Mouse (Mus musculus) embryonic fibroblast, embryonic 13.5 days (primary cell): ENCODE results near the gene Disp1. TPM values are rescaled to one million over a fixed set of nuclear protein-coding genes. Genes with fewer than 3 reads are reported as not detected.

Experiments used
- H3K27ac ChIP-seq: 2 replicates; pipeline ENCODE4 v1.5.1; 2012; ENCODE audit warnings: low read length, control low read depth, inconsistent platforms; ENCODE audit not compliant: insufficient read depth
- H3K4me1 ChIP-seq: 2 replicates; pipeline ENCODE4 v1.6.1; 2011; ENCODE audit warnings: low read length; ENCODE audit not compliant: control insufficient read depth, insufficient read depth
- H3K4me3 ChIP-seq: 2 replicates; pipeline ENCODE4 v1.5.1; 2011; ENCODE audit warnings: mild to moderate bottlenecking, control low read depth, low read length; ENCODE audit not compliant: insufficient read depth
- CTCF ChIP-seq: IDR thresholded peaks from 2 replicates; pipeline ENCODE4 v1.5.1; 2011; ENCODE audit warnings: mild to moderate bottlenecking, control low read depth, low read length, moderate library complexity, borderline replicate concordance; ENCODE audit not compliant: insufficient read depth
- POLR2A ChIP-seq: IDR thresholded peaks from 2 replicates; pipeline ENCODE4 v1.6.1; 2011; ENCODE audit warnings: low read depth, mild to moderate bottlenecking, control low read depth, low read length, moderate library complexity
- polyA plus RNA-seq: library from polyadenylated mRNA; stranded (reverse); fragments of >200 nt; gene quantifications from 2 replicates; pipeline ENCODE4 v1.2.4, GENCODE M21; 2011; ENCODE audit warnings: low read depth; ENCODE audit not compliant: missing spikeins, insufficient read length

Gene Disp1
- polyA plus RNA-seq, 1 experiment, result 25.3 TPM

GRCm38 (mm10) chr1:183140511-183141268, 80.6 kb downstream of the Disp1 start:
- H3K4me3 ChIP-seq, result no peak overlapping the region
- no peak overlapping the region for H3K27ac ChIP-seq
- H3K4me1 ChIP-seq, result peaks cover 26% of the 10 kb centered on the region
- TF ChIP-seq CTCF, result no peak
- no peak for TF ChIP-seq POLR2A

- H3K4me3 ChIP-seq, result no peak overlapping the region
- TF ChIP-seq CTCF (no peak), POLR2A (no peak)
- H3K4me1 ChIP-seq, result peaks cover 30% of the 10 kb centered on the region
- H3K27ac ChIP-seq, result no peak overlapping the region
Observed at GRCm38 (mm10) chr1:183138088-183138487, 83.2 kb downstream of the Disp1 start.

DNA sequence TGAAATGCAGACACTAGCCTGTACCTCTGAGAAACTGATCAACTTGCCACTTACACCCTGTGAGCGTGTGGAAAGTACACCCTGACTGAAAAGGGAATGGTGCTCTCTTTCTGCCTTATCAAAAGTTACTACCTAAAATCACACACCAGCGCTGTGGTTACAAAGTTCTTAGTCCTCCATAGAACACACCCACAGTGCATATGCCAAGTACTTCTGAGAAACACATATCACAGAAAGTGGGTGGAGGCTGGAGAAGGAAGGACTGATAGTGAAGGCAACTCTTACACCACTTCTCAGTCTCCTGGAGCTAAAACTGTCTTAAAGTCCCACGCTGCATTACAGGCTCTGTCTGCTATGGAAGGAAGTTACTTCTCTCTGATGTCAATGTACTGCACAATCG, 86.9 kb downstream of the Disp1 start:
- Histone ChIP-seq H3K4me3 (no peak overlapping the region), H3K4me1 (peaks cover 29% of the 10 kb centered on the region), H3K27ac (0 out of 2 replicates have a peak overlapping the region, but pooled peaks have one; percentile 5)
- TF ChIP-seq CTCF (no peak), POLR2A (no peak)

GRCm38 (mm10) chr1:183133440-183133839, 87.9 kb downstream of the Disp1 start:
- TF ChIP-seq POLR2A (no peak), CTCF (no peak)
- Histone ChIP-seq H3K27ac (peak overlapping the region; percentile 65; the same call in 1 of the 2 replicates), H3K4me1 (peaks cover 26% of the 10 kb centered on the region), H3K4me3 (no peak overlapping the region)

GRCm38 (mm10) chr1:183127246-183127645, 94.1 kb downstream of the Disp1 start:
- H3K4me3 ChIP-seq, result no peak overlapping the region
- H3K4me1 ChIP-seq, result peaks cover 10% of the 10 kb centered on the region
- no peak overlapping the region for H3K27ac ChIP-seq
- no peak for TF ChIP-seq CTCF
- no peak for TF ChIP-seq POLR2A

- Histone ChIP-seq H3K27ac (no peak overlapping the region), H3K4me3 (no peak overlapping the region), H3K4me1 (peaks cover 24% of the 10 kb centered on the region)
- TF ChIP-seq CTCF (no peak), POLR2A (no peak)
Observed at GRCm38 (mm10) chr1:183123725-183124124, 97.6 kb downstream of the Disp1 start.

- Histone ChIP-seq H3K4me1 (peaks cover 38% of the 10 kb centered on the region), H3K27ac (peak overlapping the region; percentile 90), H3K4me3 (no peak overlapping the region)
- TF ChIP-seq POLR2A (no peak), CTCF (no peak)
Observed at GRCm38 (mm10) chr1:183120341-183120923, 100.9 kb downstream of the Disp1 start.

DNA sequence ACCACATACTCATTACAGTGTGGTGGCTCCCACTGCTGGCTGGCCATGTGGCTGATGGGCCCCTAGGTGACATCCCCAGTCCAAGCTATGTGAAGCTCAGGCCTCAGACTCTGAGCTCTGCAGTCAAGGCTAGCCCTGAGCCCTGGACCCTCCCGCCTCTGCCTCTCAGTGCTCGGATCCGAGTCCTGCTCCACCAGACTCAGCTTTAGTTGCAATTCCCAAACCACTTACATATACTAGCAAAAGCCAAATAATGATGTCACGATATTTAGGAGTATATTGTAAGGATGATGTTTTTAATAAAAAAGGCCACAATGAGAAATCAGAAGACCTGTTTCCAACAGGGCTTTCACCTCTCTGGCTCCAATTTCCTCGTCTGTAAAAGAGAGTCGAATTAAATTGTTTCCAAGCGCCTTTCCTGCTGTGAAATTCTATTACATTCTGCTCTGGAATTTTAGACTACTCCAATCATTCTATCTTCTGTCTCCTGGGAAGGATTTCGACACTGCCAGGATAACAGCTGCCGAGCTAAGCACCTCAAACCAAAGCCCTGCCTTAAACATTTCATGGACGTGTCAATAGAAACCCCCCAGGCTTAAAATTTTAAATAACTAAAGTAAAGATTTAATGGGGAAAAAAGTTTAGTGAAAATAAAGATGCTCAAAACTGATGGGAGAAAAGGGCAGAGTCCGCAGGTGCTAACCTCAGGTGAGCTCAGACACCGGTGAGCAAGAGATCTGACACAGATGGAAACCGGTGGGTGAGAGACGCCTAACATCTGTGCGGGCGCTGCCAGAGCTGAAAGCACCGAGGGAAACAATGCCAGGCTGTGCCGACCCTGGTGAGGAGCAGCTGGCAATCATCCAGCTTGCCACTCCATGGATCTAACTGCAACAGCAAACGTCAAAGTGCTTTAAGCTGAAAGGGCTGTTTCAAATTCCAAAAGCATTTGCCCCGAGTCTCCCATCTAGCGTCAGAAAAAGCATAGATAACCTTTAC, 103.2 kb downstream of the Disp1 start:
- no peak overlapping the region for H3K27ac ChIP-seq
- H3K4me1 ChIP-seq, result peaks cover 40% of the 10 kb centered on the region
- TF ChIP-seq CTCF (no peak), POLR2A (no peak)
- H3K4me3 ChIP-seq, result no peak overlapping the region
